Mouse (Mus musculus) MEL (cell line): ENCODE data around the gene Kcnh7.

Source experiments
- CTCF ChIP-seq, 3 experiments: IDR thresholded peaks in 2 of 3; conservative IDR thresholded peaks in 1 of 3; 2 replicates each; pipeline ENCODE4 v1.5.1; 2011 to 2012; ENCODE audit warnings: low read length in 3 of 3, low read depth in 2 of 3, mild to moderate bottlenecking in 2 of 3, improper control_type of control experiment in 1 of 3, inconsistent platforms in 1 of 3, mixed read lengths in 1 of 3, moderate library complexity in 1 of 3; ENCODE audit not compliant: control insufficient read depth in 1 of 3, insufficient read depth in 1 of 3, poor library complexity in 1 of 3, severe bottlenecking in 1 of 3
- POLR2A ChIP-seq, 2 experiments: IDR thresholded peaks; 2 replicates each; pipeline ENCODE4 v1.6.1; 2011 to 2012; ENCODE audit warnings: low read length in 2 of 2, mild to moderate bottlenecking in 2 of 2, control low read depth in 1 of 2, improper control_type of control experiment in 1 of 2, low read depth in 1 of 2, moderate library complexity in 1 of 2; ENCODE audit not compliant: control insufficient read depth in 1 of 2, insufficient read depth in 1 of 2, poor library complexity in 1 of 2
- SIN3A ChIP-seq: IDR thresholded peaks from 2 replicates; pipeline ENCODE4 v1.6.1; 2012; ENCODE audit warnings: low read length, improper control_type of control experiment, inconsistent platforms
- UBTF ChIP-seq: IDR thresholded peaks from 2 replicates; pipeline ENCODE4 v1.6.1; 2012; ENCODE audit warnings: low read depth, mild to moderate bottlenecking, inconsistent platforms, low read length, improper control_type of control experiment, moderate library complexity, borderline replicate concordance; ENCODE audit not compliant: insufficient read depth

GRCm38 (mm10) chr2:62988616-62989015, 195.5 kb downstream of the Kcnh7 start:
- no peak for TF ChIP-seq UBTF
- TF ChIP-seq CTCF (IDR thresholded peaks at IDR 0.05 in 2 of 3, conservative IDR thresholded peaks at IDR 0.05 in 1 of 3; ENCODE audit: control insufficient read depth in 1 of 3, insufficient read depth in 1 of 3, low read depth in 2 of 3, low read length in 3 of 3, poor library complexity in 1 of 3, severe bottlenecking in 1 of 3), result no peak
- TF ChIP-seq POLR2A (IDR thresholded peaks at IDR 0.05; ENCODE audit: control insufficient read depth in 1 of 2, insufficient read depth in 1 of 2, low read depth in 1 of 2, low read length in 2 of 2, poor library complexity in 1 of 2), result no peak
- TF ChIP-seq SIN3A, result no peak
